Mouse (Mus musculus): ENCODE data around the gene Rpp25. TPM values are rescaled to one million over a fixed set of nuclear protein-coding genes. Genes with fewer than 3 reads are reported as not detected.

The Rpp25 gene
- total RNA-seq, 2 experiments from 2014 or later = 9.5 to 10.2 TPM

GRCm38 (mm10) chr9:57550126-57550862 lies 46.5 kb downstream of the Rpp25 start:
- DNase-seq (ENCODE audit: low spot score in 2 of 2) = no peak
- H3K27ac ChIP-seq = peak overlapping the region; percentile 21; the same call in 1 of the 2 replicates
- no peak overlapping the region for H3K4me3 ChIP-seq
- no peak for TF ChIP-seq CTCF (conservative IDR thresholded peaks at IDR 0.05)

GRCm38 (mm10) chr9:57552139-57552887 lies 48.5 kb downstream of the Rpp25 start, which contains the start of gene Mpi:
Mpi (minus strand) TSS chr9:57552763.
- no peak for TF ChIP-seq CTCF (conservative IDR thresholded peaks at IDR 0.05)
- DNase-seq (ENCODE audit: low spot score in 2 of 2) = peak; percentile 80 to 82
- peak within 1 kb of the TSS; percentile 82 for H3K4me3 ChIP-seq
- H3K27ac ChIP-seq = peak within 1 kb of the TSS; percentile 90

DNA sequence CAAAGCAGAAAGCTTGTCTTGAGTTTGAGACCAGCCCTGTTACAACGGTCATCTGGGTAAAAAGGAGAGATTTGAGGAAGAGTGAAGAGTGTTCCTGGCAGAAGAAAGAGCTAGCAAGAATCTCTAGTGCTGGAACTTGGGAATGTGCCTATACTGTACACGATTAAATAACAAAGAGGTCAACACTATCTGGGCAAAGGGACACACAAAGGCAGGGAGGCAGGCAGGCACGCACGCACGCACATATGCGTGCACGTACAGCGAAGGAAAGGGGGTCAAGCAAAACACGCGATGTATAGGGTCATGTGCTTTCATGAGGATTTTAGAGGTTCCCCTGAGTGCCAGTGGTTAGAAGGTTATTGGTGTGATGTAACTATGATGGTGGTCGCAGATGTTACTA lies 49.3 kb downstream of the Rpp25 start:
- Histone ChIP-seq H3K27ac (peak overlapping the region; percentile 90), H3K4me3 (no peak overlapping the region)
- DNase-seq (ENCODE audit: low spot score in 2 of 2) = no peak
- no peak for TF ChIP-seq CTCF (conservative IDR thresholded peaks at IDR 0.05)

GRCm38 (mm10) chr9:57554753-57555152 lies 50.9 kb downstream of the Rpp25 start:
- H3K4me3 ChIP-seq = no peak overlapping the region
- no peak overlapping the region for H3K27ac ChIP-seq
- DNase-seq (ENCODE audit: low spot score in 2 of 2) = no peak
- TF ChIP-seq CTCF (conservative IDR thresholded peaks at IDR 0.05) = no peak

Other genes with a start within 250 kb of the Rpp25 start
- gene 1700017B05Rik, start 241.4 kb upstream of the Rpp25 start, total RNA-seq (2021) = 10 to 100 TPM; 29.4 to 32.4 TPM
- 10 to 100 TPM; 16.5 to 16.9 TPM for gene Ppcdc, start 63.9 kb upstream of the Rpp25 start, total RNA-seq (2021)
- 100 to 1,000 TPM; 365 to 385 TPM for gene Scamp5, start 36.0 kb upstream of the Rpp25 start, total RNA-seq (2021)
- 100 to 1,000 TPM; 372 to 376 TPM for gene Cox5a, start 17.2 kb downstream of the Rpp25 start, total RNA-seq (2021)
- gene Fam219b, start 33.5 kb downstream of the Rpp25 start, total RNA-seq (2021) = 10 to 100 TPM; 19.9 to 25.7 TPM
- gene Mpi, start 48.7 kb downstream of the Rpp25 start, total RNA-seq (2021) = 10 to 100 TPM; 72.5 to 77.6 TPM
- gene Scamp2, start 56.9 kb downstream of the Rpp25 start, total RNA-seq (2021) = 10 to 100 TPM; 22.5 to 26.3 TPM
- 10 to 100 TPM; 32.7 to 35.4 TPM for gene Ulk3, start 85.4 kb downstream of the Rpp25 start, total RNA-seq (2021)
- 1 to 10 TPM; 3.7 to 5.9 TPM for gene Cplx3, start 102.3 kb downstream of the Rpp25 start, total RNA-seq (2021)
- gene Lman1l, start 116.7 kb downstream of the Rpp25 start, total RNA-seq (2021) = not detected
- 10 to 100 TPM; 34.7 to 37.5 TPM for gene Csk, start 149.6 kb downstream of the Rpp25 start, total RNA-seq (2021)
- not detected for gene Cyp1a2, start 179.7 kb downstream of the Rpp25 start, total RNA-seq (2021)
- under 1 TPM in 1 of 2 experiments, not detected in 1; 0.12 TPM for gene Cyp1a1, start 183.9 kb downstream of the Rpp25 start, total RNA-seq (2021)
- gene Edc3, start 204.5 kb downstream of the Rpp25 start, total RNA-seq (2021) = 10 to 100 TPM; 13.2 to 14.1 TPM